Mouse (Mus musculus) C2C12 (cell line): ENCODE measurements around the gene Lsm10. TPM values are rescaled to one million over a fixed set of nuclear protein-coding genes. Genes with fewer than 3 reads are reported as not detected.

Experiments
- H3K27me3 ChIP-seq: one replicate; pipeline ENCODE4 v1.6.1; 2011; ENCODE audit not compliant: control insufficient read depth, insufficient read depth, insufficient read length
- H3K36me3 ChIP-seq: one replicate; pipeline ENCODE4 v1.6.1; 2011; ENCODE audit not compliant: control insufficient read depth, insufficient read depth
- H3K4me3 ChIP-seq: one replicate; pipeline ENCODE4 v1.5.1; 2011; ENCODE audit warnings: mild to moderate bottlenecking, control low read depth; ENCODE audit not compliant: poor library complexity, insufficient read depth, severe bottlenecking
- H3K79me2 ChIP-seq: one replicate; pipeline ENCODE4 v1.6.1; 2011; ENCODE audit not compliant: control insufficient read depth, insufficient read depth
- H3K79me3 ChIP-seq: one replicate; pipeline ENCODE4 v1.6.1; 2011; ENCODE audit warnings: low read depth, control low read depth
- H3ac ChIP-seq: one replicate; pipeline ENCODE3; 2011; ENCODE audit warnings: low read depth; ENCODE audit not compliant: control insufficient read depth, insufficient read length
- CEBPB ChIP-seq: IDR thresholded peaks from one replicate; pipeline ENCODE4 v1.6.1; 2011; ENCODE audit warnings: low read depth, mild to moderate bottlenecking, control low read depth, moderate library complexity
- CTCF ChIP-seq: IDR thresholded peaks from one replicate; pipeline ENCODE4 v1.5.1; 2011; ENCODE audit not compliant: control insufficient read depth, insufficient read depth, insufficient read length
- FOSL1 ChIP-seq: IDR thresholded peaks from one replicate; pipeline ENCODE4 v1.8.0; 2011; ENCODE audit warnings: mild to moderate bottlenecking, low read length; ENCODE audit not compliant: poor library complexity, insufficient read depth, severe bottlenecking
- MAX ChIP-seq: IDR thresholded peaks from one replicate; pipeline ENCODE4 v1.6.1; 2011; ENCODE audit warnings: mild to moderate bottlenecking, control low read depth
- MYOD1 ChIP-seq: IDR thresholded peaks from one replicate; pipeline ENCODE4 v1.6.1; 2011; ENCODE audit warnings: low read depth; ENCODE audit not compliant: control insufficient read depth, insufficient read length
- MYOG ChIP-seq: IDR thresholded peaks from one replicate; pipeline ENCODE4 v1.6.1; 2011; ENCODE audit not compliant: control insufficient read depth, insufficient read length; ENCODE audit errors: extremely low read depth
- USF1 ChIP-seq: IDR thresholded peaks from one replicate; pipeline ENCODE4 v1.6.1; 2011; ENCODE audit warnings: low read depth, mild to moderate bottlenecking, control low read depth, moderate library complexity
- polyA plus RNA-seq: library from polyadenylated mRNA; unstranded; fragments of >200 nt; fragmentation: generic; extraction: Trizol; gene quantifications from one replicate; pipeline ENCODE4 v1.2.1, GENCODE M21; 2012; ENCODE audit warnings: missing spikeins

The Lsm10 gene
- polyA plus RNA-seq, 1 experiment, result 37.9 TPM

GRCm38 (mm10) chr4:126058997-126059362 lies 37.4 kb upstream of the Lsm10 start:
- Histone ChIP-seq H3K79me3 (no peaks in the 10 kb centered on the region), H3K36me3 (peaks cover 15% of the 10 kb centered on the region), H3K4me3 (peak overlapping the region; percentile 49), H3ac (no peak overlapping the region), H3K79me2 (no peaks in the 10 kb centered on the region), H3K27me3 (no peaks in the 10 kb centered on the region)
- no peak for TF ChIP-seq CTCF
- TF ChIP-seq FOSL1, result no peak
- no peak for TF ChIP-seq MYOG
- TF ChIP-seq CEBPB, result no peak
- no peak for TF ChIP-seq USF1
- no peak for TF ChIP-seq MAX
- TF ChIP-seq MYOD1, result no peak

GRCm38 (mm10) chr4:126062856-126063255 lies 33.6 kb upstream of the Lsm10 start:
- no peak overlapping the region for H3K4me3 ChIP-seq
- no peaks in the 10 kb centered on the region for H3K79me2 ChIP-seq
- H3K36me3 ChIP-seq, result no peaks in the 10 kb centered on the region
- no peaks in the 10 kb centered on the region for H3K27me3 ChIP-seq
- TF ChIP-seq MAX (no peak), CTCF (peak; percentile 49)
- no peak overlapping the region for H3ac ChIP-seq
- no peaks in the 10 kb centered on the region for H3K79me3 ChIP-seq

DNA sequence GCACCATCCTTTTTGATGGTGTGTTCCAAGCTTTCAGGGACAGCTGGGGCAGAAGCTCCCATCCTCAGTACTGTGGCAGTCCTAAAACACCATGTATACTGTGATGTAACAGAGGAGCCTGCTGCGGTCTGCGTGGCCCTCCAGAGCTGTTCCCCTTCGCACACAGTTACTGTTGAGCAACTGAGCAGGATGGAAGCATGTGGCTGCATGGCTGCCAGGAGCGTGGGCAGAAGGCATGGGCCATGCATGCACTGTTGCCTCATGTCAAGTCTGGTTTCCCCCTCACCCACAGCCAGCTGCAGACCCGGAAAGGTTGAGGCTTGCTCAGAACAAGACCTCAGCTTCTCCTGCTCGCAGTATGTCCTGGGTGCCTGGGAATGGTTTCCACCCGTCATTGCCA lies 31.2 kb upstream of the Lsm10 start:
- Histone ChIP-seq H3ac (no peak overlapping the region), H3K79me3 (no peaks in the 10 kb centered on the region), H3K79me2 (no peaks in the 10 kb centered on the region), H3K36me3 (no peaks in the 10 kb centered on the region), H3K4me3 (no peak overlapping the region), H3K27me3 (no peaks in the 10 kb centered on the region)
- TF ChIP-seq USF1 (no peak), MAX (no peak), MYOD1 (no peak), FOSL1 (no peak)

- TF ChIP-seq MYOG (no peak), MAX (no peak), CTCF (no peak), MYOD1 (no peak), CEBPB (no peak), FOSL1 (no peak), USF1 (no peak)
- Histone ChIP-seq H3K36me3 (no peaks in the 10 kb centered on the region), H3K27me3 (no peaks in the 10 kb centered on the region), H3K79me2 (no peaks in the 10 kb centered on the region), H3K4me3 (no peak overlapping the region), H3K79me3 (no peaks in the 10 kb centered on the region), H3ac (no peak overlapping the region)
Observed at GRCm38 (mm10) chr4:126067401-126068077, 28.9 kb upstream of the Lsm10 start.

GRCm38 (mm10) chr4:126068842-126069241 lies 27.6 kb upstream of the Lsm10 start:
- TF ChIP-seq USF1, result no peak
- TF ChIP-seq MAX, result no peak
- no peak for TF ChIP-seq FOSL1
- no peak for TF ChIP-seq MYOG
- no peak for TF ChIP-seq CTCF
- TF ChIP-seq MYOD1, result no peak
- no peak for TF ChIP-seq CEBPB
- H3K79me2 ChIP-seq, result no peaks in the 10 kb centered on the region
- H3ac ChIP-seq, result no peak overlapping the region
- no peaks in the 10 kb centered on the region for H3K27me3 ChIP-seq
- no peaks in the 10 kb centered on the region for H3K36me3 ChIP-seq
- H3K4me3 ChIP-seq, result no peak overlapping the region
- no peaks in the 10 kb centered on the region for H3K79me3 ChIP-seq

DNA sequence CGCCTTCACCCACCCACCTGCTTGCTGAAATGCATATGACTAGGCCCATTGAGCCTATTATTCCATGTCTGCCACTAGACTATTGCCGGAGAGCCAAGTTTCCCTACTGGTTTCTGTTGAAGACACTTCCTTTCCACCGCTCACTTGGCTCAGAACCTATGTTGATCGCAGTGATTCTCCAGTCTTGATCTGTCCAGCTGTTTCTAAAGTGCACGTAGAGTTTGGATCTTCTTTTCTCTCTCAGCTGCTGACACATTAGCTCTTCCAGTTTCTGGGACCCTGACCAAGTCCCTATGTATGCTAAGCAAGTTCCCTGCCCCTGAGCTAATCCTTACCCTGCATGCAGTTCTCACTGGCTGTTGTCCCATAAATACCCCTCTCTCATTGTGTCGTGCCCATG lies 18.6 kb upstream of the Lsm10 start:
- H3K27me3 ChIP-seq, result no peaks in the 10 kb centered on the region
- no peaks in the 10 kb centered on the region for H3K79me3 ChIP-seq
- no peak overlapping the region for H3K4me3 ChIP-seq
- no peaks in the 10 kb centered on the region for H3K36me3 ChIP-seq
- H3K79me2 ChIP-seq, result no peaks in the 10 kb centered on the region
- TF ChIP-seq MYOD1 (no peak), USF1 (no peak), MAX (no peak), CTCF (no peak)
- no peak overlapping the region for H3ac ChIP-seq
